Mouse (Mus musculus): ENCODE measurements around the gene Pcdh15. TPM values are rescaled to one million over a fixed set of nuclear protein-coding genes. Genes with fewer than 3 reads are reported as not detected.

Gene Pcdh15
- total and polyA plus RNA-seq, 3 experiments, result not detected

DNA sequence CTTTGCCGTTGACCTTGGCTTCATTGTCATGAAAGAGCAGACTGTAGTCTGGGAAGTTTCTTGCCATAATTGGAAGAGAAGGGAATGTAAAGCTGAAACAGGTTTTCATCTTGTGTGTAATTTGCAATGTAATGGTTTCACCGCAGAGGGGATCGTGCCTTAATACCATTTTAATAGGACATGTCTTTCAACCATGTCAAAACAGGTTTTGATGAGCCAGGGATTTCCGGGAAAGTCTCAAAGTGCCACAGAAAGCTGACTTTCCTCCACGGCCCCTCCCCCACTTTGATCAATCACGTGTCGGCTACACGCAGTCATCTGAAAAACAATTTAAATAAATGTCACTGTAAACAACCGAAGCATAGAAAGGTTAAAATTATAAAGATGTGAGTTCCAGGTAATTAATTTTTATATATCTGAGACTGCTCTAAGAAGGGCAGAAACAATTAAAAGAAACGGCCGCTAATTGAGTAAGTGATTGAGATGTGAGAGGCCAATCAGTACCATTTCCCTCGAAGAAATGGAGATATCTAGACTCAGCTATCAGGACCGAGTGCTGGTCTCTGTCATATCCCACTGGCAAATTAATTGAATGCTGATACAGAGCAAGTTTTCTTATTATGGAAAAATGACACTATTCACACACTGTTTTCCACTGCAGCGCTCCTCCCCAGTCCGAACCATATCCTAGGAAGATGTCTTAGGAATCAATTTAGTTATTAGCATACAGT, 1158.7 kb downstream of the Pcdh15 start:
- Histone ChIP-seq H3K27me3 (ENCODE audit: control insufficient read depth in 1 of 2, insufficient read depth in 2 of 2, low read length in 2 of 2) (no peaks in the 10 kb centered on the region), H3K4me3 (ENCODE audit: control insufficient read depth in 1 of 2, insufficient read depth in 1 of 2, low read depth in 2 of 2, low read length in 2 of 2) (no peak overlapping the region), H3K9me3 (replicated peaks; ENCODE audit: insufficient read depth, low read length) (no peaks in the 10 kb centered on the region), H3K36me3 (ENCODE audit: control insufficient read depth in 1 of 2, insufficient read depth in 2 of 2, low read length in 2 of 2) (no peaks in the 10 kb centered on the region), H3K79me2 (ENCODE audit: control insufficient read depth, insufficient read depth, low read length, poor library complexity) (no peaks in the 10 kb centered on the region), H3K27ac (ENCODE audit: control insufficient read depth, low read depth, low read length) (no peak overlapping the region), H3K4me1 (ENCODE audit: control insufficient read depth in 1 of 2, insufficient read depth in 2 of 2, low read length in 2 of 2) (no peaks in the 10 kb centered on the region), H3K9ac (ENCODE audit: control insufficient read depth, low read depth, low read length, poor library complexity, severe bottlenecking) (no peak overlapping the region)
- DNase-seq (ENCODE audit: low read depth, low spot score), result no peak
- TF ChIP-seq ETS1 (IDR thresholded peaks at IDR 0.05; ENCODE audit: low read depth, low read length) (no peak), POLR2AphosphoS2 (IDR thresholded peaks at IDR 0.05; ENCODE audit: low read length) (no peak), JUND (IDR thresholded peaks at IDR 0.05; ENCODE audit: low read depth, low read length) (no peak), NRF1 (IDR thresholded peaks at IDR 0.05; ENCODE audit: insufficient read depth, low read depth, low read length, poor library complexity, severe bottlenecking) (no peak), MXI1 (IDR thresholded peaks at IDR 0.05; ENCODE audit: low read depth, low read length) (no peak), CHD1 (IDR thresholded peaks at IDR 0.05; ENCODE audit: low read depth, low read length) (no peak), E2F4 (IDR thresholded peaks at IDR 0.05; ENCODE audit: borderline replicate concordance, low read depth, low read length) (no peak), MAZ (IDR thresholded peaks at IDR 0.05; ENCODE audit: low read depth, low read length) (no peak), GABPA (IDR thresholded peaks at IDR 0.05; ENCODE audit: low read depth, low read length) (no peak), MAFK (IDR thresholded peaks at IDR 0.05; ENCODE audit: borderline replicate concordance, low read depth, low read length) (no peak), MEF2A (IDR thresholded peaks at IDR 0.05; ENCODE audit: extremely low read depth, insufficient replicate concordance, low read depth, low read length, poor library complexity, severe bottlenecking) (no peak), ZNF384 (IDR thresholded peaks at IDR 0.05; ENCODE audit: low read depth, low read length) (no peak)

DNA sequence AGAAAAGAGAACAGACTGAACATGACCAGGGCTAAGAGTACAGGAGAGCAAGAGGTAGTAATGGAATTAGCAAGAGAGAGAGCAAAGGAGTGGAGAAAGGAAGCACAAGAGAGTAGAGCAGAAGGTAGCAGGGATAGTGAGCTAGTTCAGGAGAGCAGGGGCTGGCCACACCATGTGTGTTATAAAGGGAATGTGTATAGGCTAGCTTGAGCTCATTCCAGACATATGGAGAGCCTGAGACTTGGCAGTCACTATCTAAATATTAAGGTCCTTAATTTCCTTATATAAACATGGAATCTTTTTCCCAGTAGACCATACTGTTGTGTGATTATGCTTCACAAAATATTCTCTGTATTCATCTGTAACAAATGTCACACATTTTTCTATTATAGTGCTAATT, 1159.5 kb downstream of the Pcdh15 start:
- no peaks in the 10 kb centered on the region for H3K9me3 ChIP-seq (replicated peaks; ENCODE audit: insufficient read depth, low read length)
- H3K27me3 ChIP-seq (ENCODE audit: control insufficient read depth in 1 of 2, insufficient read depth in 2 of 2, low read length in 2 of 2), result no peaks in the 10 kb centered on the region
- no peaks in the 10 kb centered on the region for H3K36me3 ChIP-seq (ENCODE audit: control insufficient read depth in 1 of 2, insufficient read depth in 2 of 2, low read length in 2 of 2)
- no peak for DNase-seq (ENCODE audit: low read depth, low spot score)
- no peaks in the 10 kb centered on the region for H3K4me1 ChIP-seq (ENCODE audit: control insufficient read depth in 1 of 2, insufficient read depth in 2 of 2, low read length in 2 of 2)
- TF ChIP-seq ELF1 (IDR thresholded peaks at IDR 0.05; ENCODE audit: low read depth, low read length) (no peak), KAT2A (conservative IDR thresholded peaks at IDR 0.05; ENCODE audit: low read depth, low read length) (no peak), ZC3H11A (IDR thresholded peaks at IDR 0.05; ENCODE audit: low read depth, low read length) (no peak)
- H3K79me2 ChIP-seq (ENCODE audit: control insufficient read depth, insufficient read depth, low read length, poor library complexity), result no peaks in the 10 kb centered on the region
- H3K4me3 ChIP-seq (ENCODE audit: control insufficient read depth in 1 of 2, insufficient read depth in 1 of 2, low read depth in 2 of 2, low read length in 2 of 2), result no peak overlapping the region
- H3K9ac ChIP-seq (ENCODE audit: control insufficient read depth, low read depth, low read length, poor library complexity, severe bottlenecking), result no peak overlapping the region
- no peak overlapping the region for H3K27ac ChIP-seq (ENCODE audit: control insufficient read depth, low read depth, low read length)

Data from MEL (cell line).